Mouse (Mus musculus) G1E-ER4 (cell line): ENCODE measurements around the gene Slc8a3. TPM values are rescaled to one million over a fixed set of nuclear protein-coding genes. Genes with fewer than 3 reads are reported as not detected.

Experiments used
- GATA1 ChIP-seq: IDR thresholded peaks from one replicate; pipeline ENCODE4 v1.8.0; 2012; ENCODE audit warnings: low read length, inconsistent platforms
- polyA plus RNA-seq: library from polyadenylated mRNA; stranded (reverse); fragments of >175 nt; gene quantifications from 2 replicates; pipeline ENCODE4 v1.2.3, GENCODE M21; 2012

The Slc8a3 gene
- polyA plus RNA-seq, 1 experiment: not detected

- TF ChIP-seq GATA1: no peak
These were observed 124.4 kb downstream of the Slc8a3 start for GRCm38 (mm10) chr12:81208559-81208958.

GRCm38 (mm10) chr12:81205619-81206560, 127.1 kb downstream of the Slc8a3 start:
- TF ChIP-seq GATA1: no peak

- TF ChIP-seq GATA1: no peak
These were observed 129.8 kb downstream of the Slc8a3 start for GRCm38 (mm10) chr12:81203226-81203625.

- no peak for TF ChIP-seq GATA1
These were observed 133.6 kb downstream of the Slc8a3 start for GRCm38 (mm10) chr12:81199280-81199955.

- TF ChIP-seq GATA1: no peak
These were observed 135.4 kb downstream of the Slc8a3 start for GRCm38 (mm10) chr12:81197468-81198075.

GRCm38 (mm10) chr12:81193968-81194367, 139.0 kb downstream of the Slc8a3 start:
- TF ChIP-seq GATA1: no peak

GRCm38 (mm10) chr12:81189636-81190035, 143.3 kb downstream of the Slc8a3 start:
- TF ChIP-seq GATA1: no peak

GRCm38 (mm10) chr12:81188996-81189395, 144.0 kb downstream of the Slc8a3 start:
- TF ChIP-seq GATA1: no peak

- TF ChIP-seq GATA1: no peak
These were observed 144.6 kb downstream of the Slc8a3 start for GRCm38 (mm10) chr12:81188423-81188822.

- no peak for TF ChIP-seq GATA1
These were observed 146.3 kb downstream of the Slc8a3 start for GRCm38 (mm10) chr12:81186668-81187067.

- TF ChIP-seq GATA1: no peak
These were observed 146.9 kb downstream of the Slc8a3 start for GRCm38 (mm10) chr12:81186081-81186480.

- no peak for TF ChIP-seq GATA1
These were observed 148.0 kb downstream of the Slc8a3 start for GRCm38 (mm10) chr12:81184967-81185366.

GRCm38 (mm10) chr12:81182073-81182472, 150.9 kb downstream of the Slc8a3 start:
- no peak for TF ChIP-seq GATA1

GRCm38 (mm10) chr12:81175252-81175651, 157.7 kb downstream of the Slc8a3 start:
- TF ChIP-seq GATA1: no peak

GRCm38 (mm10) chr12:81173893-81174292, 159.1 kb downstream of the Slc8a3 start:
- no peak for TF ChIP-seq GATA1

GRCm38 (mm10) chr12:81173011-81173410, 160.0 kb downstream of the Slc8a3 start:
- TF ChIP-seq GATA1: no peak
